Mouse (Mus musculus): ENCODE results near the gene Cep89. TPM values are rescaled to one million over a fixed set of nuclear protein-coding genes. Genes with fewer than 3 reads are reported as not detected.
A peak's percentile ranks its signal among the peaks of the same experiment; 100 is the strongest.

Gene Cep89
- polyA plus RNA-seq, 1 experiment from 2014 or later = 42.9 TPM

- no peak overlapping the region for H3K4me2 ChIP-seq
- H3K36me3 ChIP-seq (ENCODE audit: control insufficient read depth, insufficient read depth, low read length) = no peaks in the 10 kb centered on the region
- 78% methylated on average over 5 of the region's 5 CpGs for WGBS
- ATAC-seq (ENCODE audit: low FRiP score) (no peak), DNase-seq (ENCODE audit: low spot score, missing footprints) (peak; percentile 72)
- H3K9ac ChIP-seq (ENCODE audit: low read length) = no peak overlapping the region
- H3K4me1 ChIP-seq (ENCODE audit: control insufficient read depth, insufficient read depth, low read length) = no peaks in the 10 kb centered on the region
- no peak overlapping the region for H3K27ac ChIP-seq (ENCODE audit: low read depth, low read length)
- H3K27me3 ChIP-seq (ENCODE audit: control insufficient read depth, insufficient read depth, low read length) = no peaks in the 10 kb centered on the region
- H3K4me3 ChIP-seq (ENCODE audit: low read depth, low read length) = no peak overlapping the region
- no peaks in the 10 kb centered on the region for H3K9me3 ChIP-seq (ENCODE audit: control insufficient read depth, low read length)
Observed at GRCm38 (mm10) chr7:35362253-35362652, 34.6 kb upstream of the Cep89 start.

GRCm38 (mm10) chr7:35362868-35363267 lies 34.0 kb upstream of the Cep89 start:
- no peaks in the 10 kb centered on the region for H3K36me3 ChIP-seq (ENCODE audit: control insufficient read depth, insufficient read depth, low read length)
- DNase-seq (ENCODE audit: low spot score, missing footprints) = peak; percentile 57
- no peaks in the 10 kb centered on the region for H3K27me3 ChIP-seq (ENCODE audit: control insufficient read depth, insufficient read depth, low read length)
- H3K4me1 ChIP-seq (ENCODE audit: control insufficient read depth, insufficient read depth, low read length) = no peaks in the 10 kb centered on the region
- H3K9ac ChIP-seq (ENCODE audit: low read length) = no peak overlapping the region
- no peak overlapping the region for H3K4me2 ChIP-seq
- no peaks in the 10 kb centered on the region for H3K9me3 ChIP-seq (ENCODE audit: control insufficient read depth, low read length)
- no peak overlapping the region for H3K27ac ChIP-seq (ENCODE audit: low read depth, low read length)
- no peak for ATAC-seq (ENCODE audit: low FRiP score)
- WGBS = 85% methylated on average over 5 of the region's 5 CpGs
- H3K4me3 ChIP-seq (ENCODE audit: low read depth, low read length) = no peak overlapping the region

- 77% methylated on average over 12 of the region's 12 CpGs for WGBS
- Histone ChIP-seq H3K4me1 (ENCODE audit: control insufficient read depth, insufficient read depth, low read length) (no peaks in the 10 kb centered on the region), H3K9ac (ENCODE audit: low read length) (no peak overlapping the region), H3K4me2 (no peak overlapping the region), H3K27ac (ENCODE audit: low read depth, low read length) (no peak overlapping the region), H3K36me3 (ENCODE audit: control insufficient read depth, insufficient read depth, low read length) (no peaks in the 10 kb centered on the region), H3K4me3 (ENCODE audit: low read depth, low read length) (no peak overlapping the region), H3K27me3 (ENCODE audit: control insufficient read depth, insufficient read depth, low read length) (no peaks in the 10 kb centered on the region), H3K9me3 (ENCODE audit: control insufficient read depth, low read length) (no peaks in the 10 kb centered on the region; the same call in 1 of the 2 replicates)
- ATAC-seq (ENCODE audit: low FRiP score) = no peak
- peak; percentile 71 for DNase-seq (ENCODE audit: low spot score, missing footprints)
Observed at GRCm38 (mm10) chr7:35365161-35365910, 31.5 kb upstream of the Cep89 start.

- Histone ChIP-seq H3K4me3 (ENCODE audit: low read depth, low read length) (no peak overlapping the region), H3K9me3 (ENCODE audit: control insufficient read depth, low read length) (no peaks in the 10 kb centered on the region; the same call in 1 of the 2 replicates), H3K4me1 (ENCODE audit: control insufficient read depth, insufficient read depth, low read length) (no peaks in the 10 kb centered on the region), H3K4me2 (no peak overlapping the region), H3K27ac (ENCODE audit: low read depth, low read length) (no peak overlapping the region), H3K27me3 (ENCODE audit: control insufficient read depth, insufficient read depth, low read length) (no peaks in the 10 kb centered on the region), H3K36me3 (ENCODE audit: control insufficient read depth, insufficient read depth, low read length) (no peaks in the 10 kb centered on the region), H3K9ac (ENCODE audit: low read length) (peak overlapping the region; percentile 27; the same call in 1 of the 2 replicates)
- ATAC-seq (ENCODE audit: low FRiP score) = peak; percentile 38; the same call in 1 of the 2 replicates
- 19% methylated on average over 14 of the region's 14 CpGs for WGBS
- DNase-seq (ENCODE audit: low spot score, missing footprints) = peak; percentile 86
Observed at GRCm38 (mm10) chr7:35371096-35371495, 25.7 kb upstream of the Cep89 start.

- no peak overlapping the region for H3K4me2 ChIP-seq
- H3K36me3 ChIP-seq (ENCODE audit: control insufficient read depth, insufficient read depth, low read length) = no peaks in the 10 kb centered on the region
- WGBS = 94% methylated on average over 14 of the region's 14 CpGs
- DNase-seq (ENCODE audit: low spot score, missing footprints) (no peak), ATAC-seq (ENCODE audit: low FRiP score) (no peak)
- no peak overlapping the region for H3K4me3 ChIP-seq (ENCODE audit: low read depth, low read length)
- no peak overlapping the region for H3K9ac ChIP-seq (ENCODE audit: low read length)
- no peak overlapping the region for H3K27ac ChIP-seq (ENCODE audit: low read depth, low read length)
- H3K9me3 ChIP-seq (ENCODE audit: control insufficient read depth, low read length) = no peaks in the 10 kb centered on the region; the same call in 1 of the 2 replicates
- no peaks in the 10 kb centered on the region for H3K27me3 ChIP-seq (ENCODE audit: control insufficient read depth, insufficient read depth, low read length)
- no peaks in the 10 kb centered on the region for H3K4me1 ChIP-seq (ENCODE audit: control insufficient read depth, insufficient read depth, low read length)
Observed at GRCm38 (mm10) chr7:35372483-35373017, 24.3 kb upstream of the Cep89 start.

GRCm38 (mm10) chr7:35373146-35373989 lies 23.5 kb upstream of the Cep89 start:
- WGBS = 74% methylated on average over 16 of the region's 16 CpGs
- ATAC-seq (ENCODE audit: low FRiP score) (no peak), DNase-seq (ENCODE audit: low spot score, missing footprints) (no peak)
- Histone ChIP-seq H3K4me2 (no peak overlapping the region), H3K27me3 (ENCODE audit: control insufficient read depth, insufficient read depth, low read length) (no peaks in the 10 kb centered on the region), H3K27ac (ENCODE audit: low read depth, low read length) (no peak overlapping the region), H3K36me3 (ENCODE audit: control insufficient read depth, insufficient read depth, low read length) (no peaks in the 10 kb centered on the region), H3K4me1 (ENCODE audit: control insufficient read depth, insufficient read depth, low read length) (no peaks in the 10 kb centered on the region), H3K9ac (ENCODE audit: low read length) (no peak overlapping the region), H3K9me3 (ENCODE audit: control insufficient read depth, low read length) (no peaks in the 10 kb centered on the region; the same call in 1 of the 2 replicates), H3K4me3 (ENCODE audit: low read depth, low read length) (no peak overlapping the region)

- H3K9me3 ChIP-seq (ENCODE audit: control insufficient read depth, low read length) = no peaks in the 10 kb centered on the region; the same call in 1 of the 2 replicates
- H3K9ac ChIP-seq (ENCODE audit: low read length) = no peak overlapping the region
- H3K36me3 ChIP-seq (ENCODE audit: control insufficient read depth, insufficient read depth, low read length) = no peaks in the 10 kb centered on the region
- H3K4me2 ChIP-seq = no peak overlapping the region
- no peak overlapping the region for H3K4me3 ChIP-seq (ENCODE audit: low read depth, low read length)
- no peak for DNase-seq (ENCODE audit: low spot score, missing footprints)
- WGBS = 85% methylated on average over 7 of the region's 7 CpGs
- no peak for ATAC-seq (ENCODE audit: low FRiP score)
- no peaks in the 10 kb centered on the region for H3K4me1 ChIP-seq (ENCODE audit: control insufficient read depth, insufficient read depth, low read length)
- no peak overlapping the region for H3K27ac ChIP-seq (ENCODE audit: low read depth, low read length)
- no peaks in the 10 kb centered on the region for H3K27me3 ChIP-seq (ENCODE audit: control insufficient read depth, insufficient read depth, low read length)
Observed at GRCm38 (mm10) chr7:35374265-35374664, 22.6 kb upstream of the Cep89 start.

- Histone ChIP-seq H3K27ac (ENCODE audit: low read depth, low read length) (no peak overlapping the region), H3K9me3 (ENCODE audit: control insufficient read depth, low read length) (no peaks in the 10 kb centered on the region), H3K27me3 (ENCODE audit: control insufficient read depth, insufficient read depth, low read length) (no peaks in the 10 kb centered on the region), H3K9ac (ENCODE audit: low read length) (no peak overlapping the region), H3K4me3 (ENCODE audit: low read depth, low read length) (no peak overlapping the region), H3K4me2 (no peak overlapping the region), H3K4me1 (ENCODE audit: control insufficient read depth, insufficient read depth, low read length) (no peaks in the 10 kb centered on the region), H3K36me3 (ENCODE audit: control insufficient read depth, insufficient read depth, low read length) (no peaks in the 10 kb centered on the region)
- ATAC-seq (ENCODE audit: low FRiP score) (no peak), DNase-seq (ENCODE audit: low spot score, missing footprints) (no peak)
- 93% methylated on average over 9 of the region's 9 CpGs for WGBS
Observed at GRCm38 (mm10) chr7:35376623-35377022, 20.2 kb upstream of the Cep89 start.
